Mouse (Mus musculus) liver (tissue): Measurements from ENCODE around the gene Unc13d.
"Not testable (repeated sequence)": the region's sequence is repeated elsewhere in the genome, so short reads cannot be mapped to it uniquely, and the experiment has no call there.

Experiments
- DNase-seq: peaks from one replicate; pipeline ENCODE4 v3.0.0-alpha.2; 2020; ENCODE audit warnings: mixed read lengths

Gene Unc13d

DNA sequence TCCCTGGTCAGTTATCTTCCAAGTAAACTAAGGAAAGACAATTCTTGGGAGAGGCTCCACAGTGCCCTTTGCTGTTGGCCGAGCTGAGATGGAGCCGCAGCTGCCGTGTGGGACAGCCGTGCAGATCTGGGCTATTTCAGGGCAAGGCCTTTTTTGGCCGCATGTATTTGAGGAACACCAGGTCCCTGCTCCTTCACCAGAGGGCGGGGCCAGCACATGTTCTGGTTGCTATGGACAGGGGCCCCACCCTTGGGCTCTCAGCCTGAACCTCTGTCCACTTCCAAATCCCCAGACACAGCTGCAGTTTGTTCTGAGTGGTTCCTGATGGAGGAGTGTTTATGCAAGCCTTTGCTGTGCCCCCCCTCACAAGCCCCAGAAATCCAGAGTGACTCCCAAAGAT lies 22.6 kb upstream of the Unc13d start:
- peak; percentile 44 for DNase-seq

DNA sequence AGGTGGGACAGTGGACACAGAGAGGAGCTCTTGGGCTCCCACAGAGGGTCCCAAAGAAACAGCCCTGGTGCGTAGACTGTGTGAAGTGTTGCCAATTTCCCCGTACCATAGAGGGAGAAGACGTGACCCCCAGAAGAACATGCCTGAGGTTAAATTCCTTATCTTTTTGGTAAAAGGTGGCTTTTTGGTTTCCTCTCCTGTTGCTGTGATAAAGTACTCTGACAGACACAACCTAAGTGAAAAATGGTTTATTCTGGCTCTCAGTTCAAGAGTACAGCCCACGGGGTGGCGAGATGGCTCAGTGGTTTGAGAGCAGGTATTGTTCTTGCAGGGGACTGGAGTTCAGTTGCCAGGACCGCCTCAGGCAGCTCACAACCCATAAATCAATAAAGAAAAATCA lies 21.7 kb upstream of the Unc13d start:
- DNase-seq: no peak

DNA sequence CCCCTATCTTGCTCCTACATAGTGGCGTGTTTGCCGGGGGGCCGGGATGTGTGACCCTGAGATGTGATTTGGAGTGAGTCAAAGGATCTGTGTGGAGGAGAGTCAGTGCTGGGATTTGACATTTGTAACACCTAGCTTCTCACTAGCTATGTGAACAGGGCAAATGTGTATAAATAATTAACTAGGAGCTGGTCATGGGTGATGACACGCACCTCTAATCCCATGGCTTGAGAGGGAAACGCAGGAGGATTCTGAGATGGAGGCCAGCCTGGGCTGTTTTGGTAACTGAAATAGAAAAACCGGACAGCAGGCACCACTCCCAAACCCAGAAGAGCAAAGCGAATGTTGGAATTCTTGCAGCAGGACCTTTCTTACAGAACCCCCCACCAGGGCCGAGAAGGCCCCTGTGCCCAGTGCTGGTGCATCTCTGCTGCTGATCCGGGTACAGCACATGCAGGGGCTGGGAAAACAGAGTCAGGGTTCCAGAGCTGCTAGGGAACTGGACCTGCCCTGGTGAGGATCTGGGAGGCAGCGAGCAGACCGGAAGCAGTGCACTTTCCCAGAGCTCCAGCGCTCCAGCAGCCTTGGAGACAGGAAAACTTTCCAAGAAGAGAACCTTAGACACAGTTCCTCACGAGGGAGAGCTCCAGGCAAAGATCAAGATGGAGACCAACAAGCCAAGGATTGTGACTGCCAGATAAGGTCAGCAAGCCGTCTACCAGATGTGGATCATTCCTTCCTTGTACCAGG lies 21.1 kb upstream of the Unc13d start:
- DNase-seq: no peak

DNA sequence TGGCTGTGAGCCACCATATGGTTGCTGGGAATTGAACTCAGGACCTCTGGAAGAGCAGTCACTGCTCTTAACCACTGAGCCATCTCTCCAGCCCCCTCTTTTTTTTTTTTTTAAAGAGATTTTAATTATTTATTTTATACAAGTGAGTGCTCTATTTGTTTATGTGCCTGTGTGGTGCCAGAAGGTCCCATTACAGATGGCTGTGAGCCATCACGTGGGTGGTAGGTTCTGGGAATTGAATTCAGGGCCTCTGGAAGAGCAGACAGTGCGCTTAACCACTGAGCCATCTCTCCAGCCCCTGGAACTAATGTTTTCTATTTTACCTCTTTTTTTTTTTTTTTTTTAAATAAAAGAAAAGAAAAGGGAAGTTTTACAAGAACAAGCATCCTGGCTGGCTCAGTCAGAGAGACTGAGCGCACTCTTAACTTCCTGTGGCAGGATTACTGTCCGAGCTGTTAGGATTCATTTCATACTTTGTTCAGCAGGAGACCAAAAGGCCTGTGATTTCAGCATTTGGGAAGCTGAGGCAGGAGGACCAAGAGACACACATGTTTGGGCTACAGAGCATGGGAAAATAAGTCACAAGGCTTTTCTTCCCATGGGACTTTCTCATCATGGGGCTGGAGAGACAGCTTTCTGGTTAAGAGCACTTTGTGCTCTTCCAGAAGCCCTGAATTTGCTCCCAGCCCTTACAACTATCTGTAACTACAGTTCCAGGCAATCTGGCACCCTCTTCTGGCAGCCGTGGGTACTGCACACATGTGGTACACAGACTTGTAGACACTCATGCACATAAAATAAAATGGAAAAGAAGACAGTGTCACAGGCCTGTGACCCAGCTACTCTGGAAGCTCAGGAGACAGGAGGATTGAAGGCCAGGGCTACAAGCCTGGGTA lies 18.7 kb upstream of the Unc13d start:
- peak; percentile 67 for DNase-seq

DNA sequence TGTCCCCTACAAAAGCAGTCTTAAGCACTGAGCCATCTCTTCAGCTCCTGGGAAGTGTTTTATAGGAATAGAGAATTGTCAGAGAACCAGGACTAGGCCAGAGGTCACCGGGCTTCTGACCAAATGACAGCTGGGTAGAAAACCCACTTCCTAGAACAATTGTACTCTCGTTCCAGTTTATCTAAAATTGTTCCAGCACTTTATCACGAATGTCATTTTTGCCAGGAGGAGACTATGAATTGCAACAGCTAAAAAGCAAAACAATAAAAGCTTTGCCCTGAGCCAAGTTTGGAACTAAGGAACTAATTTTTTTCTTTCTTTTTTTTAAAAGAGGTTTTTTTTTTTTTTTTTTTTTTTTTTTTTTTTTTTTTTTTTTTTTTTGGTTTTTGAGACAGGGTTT lies 17.8 kb upstream of the Unc13d start:
- DNase-seq: no peak

DNA sequence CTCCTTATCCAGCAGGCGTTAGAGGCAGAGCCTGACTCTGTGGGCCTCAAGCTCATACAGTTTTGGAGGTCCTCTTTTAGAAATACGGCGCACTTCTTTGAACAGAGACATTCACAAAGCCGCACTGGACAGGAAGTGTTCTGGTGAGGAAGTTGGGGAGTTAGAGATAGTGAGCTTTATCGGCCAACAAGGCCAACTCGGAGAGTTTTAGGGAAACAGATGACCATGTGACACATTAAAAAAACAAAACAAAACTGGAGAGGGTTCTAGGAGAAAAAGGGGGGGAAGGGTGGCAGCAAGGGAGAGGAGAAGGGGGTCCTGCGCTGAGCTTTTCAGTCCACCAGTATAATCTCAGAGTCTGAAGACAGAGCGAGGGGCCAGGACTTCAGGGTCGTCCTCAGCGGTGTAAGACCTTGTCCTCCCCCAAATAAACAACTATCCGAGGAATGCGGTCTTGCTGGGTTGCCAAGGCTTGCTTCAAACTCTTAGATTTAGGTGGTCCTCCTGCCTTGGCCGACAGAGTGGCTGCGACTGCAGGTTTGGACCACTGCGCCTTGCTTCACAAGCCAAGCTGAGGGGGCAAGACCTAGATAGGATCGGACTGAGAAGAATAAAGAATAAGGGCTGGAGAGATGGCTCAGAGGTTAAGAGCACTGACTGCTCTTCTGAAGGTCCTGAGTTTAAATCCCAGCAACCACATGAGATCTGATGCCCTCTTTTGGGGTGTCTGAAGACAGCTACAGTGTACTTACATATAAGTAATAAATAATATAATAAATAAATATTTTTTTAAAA lies 16.2 kb upstream of the Unc13d start:
- DNase-seq: peak; percentile 37

DNA sequence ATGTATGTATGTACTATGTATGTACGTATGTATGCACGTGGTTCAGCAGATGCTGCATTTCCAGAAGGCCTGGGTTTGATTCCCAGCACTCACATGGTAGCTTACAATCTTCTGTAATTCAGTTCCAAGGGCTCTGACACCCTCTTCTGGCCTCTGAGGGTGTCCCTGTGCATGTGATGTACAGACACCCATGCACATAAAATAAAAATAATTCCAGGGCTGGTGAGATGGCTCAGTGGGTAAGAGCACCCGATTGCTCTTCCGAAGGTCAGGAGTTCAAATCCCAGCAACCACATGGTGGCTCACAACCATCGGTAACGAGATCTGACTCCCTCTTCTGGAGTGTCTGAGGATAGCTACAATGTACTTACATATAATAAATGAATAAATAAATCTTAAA lies 15.2 kb upstream of the Unc13d start:
- not testable (repeated sequence) for DNase-seq

DNA sequence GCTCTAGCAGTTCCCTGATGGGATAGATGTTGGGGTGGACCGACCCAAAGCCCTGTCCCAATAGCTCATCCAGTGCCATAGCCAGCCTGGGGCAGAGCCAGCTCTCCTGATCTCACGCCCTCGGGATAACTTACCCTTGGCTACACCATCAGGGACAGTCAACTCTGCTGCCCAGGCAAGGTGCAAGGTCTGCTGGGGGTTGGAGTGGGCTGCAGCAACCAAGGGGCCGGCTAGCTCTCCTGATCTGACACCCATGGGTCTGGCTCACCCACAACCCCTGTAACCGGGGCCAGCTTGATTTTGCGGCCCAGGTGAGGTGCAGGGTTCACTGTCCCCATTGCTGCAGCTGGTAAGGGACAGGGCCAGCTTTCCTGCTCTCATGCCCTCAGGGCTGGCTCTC lies 13.8 kb upstream of the Unc13d start:
- DNase-seq: peak; percentile 3

DNA sequence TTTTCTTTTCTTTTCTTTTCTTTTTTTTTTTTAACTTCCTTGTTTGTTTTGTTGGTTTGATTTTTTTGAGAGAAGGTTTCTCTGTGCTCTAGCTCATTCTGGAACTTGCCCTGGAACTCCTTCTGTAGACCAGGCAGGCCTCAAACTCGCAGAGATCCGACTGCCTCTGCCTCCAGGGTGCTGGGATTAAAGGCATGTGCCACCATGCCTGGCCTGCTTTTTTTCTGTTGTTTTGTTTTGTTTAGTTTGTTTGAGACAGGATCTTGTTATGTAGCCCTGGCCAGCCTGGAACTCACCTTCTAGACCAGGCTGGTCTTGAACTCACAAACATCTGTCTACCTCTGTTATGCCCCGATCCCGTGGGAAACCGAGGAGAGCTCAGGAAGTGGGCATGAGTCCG lies 11.8 kb upstream of the Unc13d start:
- DNase-seq: no peak

DNA sequence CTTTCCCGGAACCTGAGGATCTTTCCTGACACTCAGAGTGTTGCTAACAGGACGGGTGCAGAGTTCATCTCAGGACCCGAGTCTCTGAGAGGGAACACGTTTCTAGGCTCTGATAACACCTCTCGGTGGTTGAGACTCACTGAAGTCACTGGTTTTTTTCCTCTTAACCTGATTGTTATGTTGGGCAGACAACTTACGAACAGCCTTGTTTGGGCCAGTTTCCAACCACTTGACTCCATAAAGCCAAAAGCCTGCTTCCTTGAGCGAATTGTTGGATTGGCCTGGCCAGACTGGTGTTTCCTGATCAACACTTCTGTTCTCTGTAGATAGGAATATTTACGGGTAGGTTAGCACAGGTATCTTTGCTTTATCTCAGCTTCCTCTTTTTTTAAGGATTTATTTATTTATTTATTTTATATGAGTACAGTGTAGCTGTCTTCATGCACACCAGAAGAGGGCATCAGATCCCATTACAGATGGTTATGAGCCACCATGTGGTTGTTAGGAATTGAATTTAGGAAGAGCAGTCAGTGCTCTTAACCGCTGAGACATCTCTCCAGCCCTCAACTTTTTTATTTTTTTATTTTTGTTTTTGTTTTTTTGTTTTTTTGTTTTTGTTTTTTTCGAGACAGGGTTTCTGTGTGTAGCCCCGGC lies 11.1 kb upstream of the Unc13d start:
- no peak for DNase-seq

DNA sequence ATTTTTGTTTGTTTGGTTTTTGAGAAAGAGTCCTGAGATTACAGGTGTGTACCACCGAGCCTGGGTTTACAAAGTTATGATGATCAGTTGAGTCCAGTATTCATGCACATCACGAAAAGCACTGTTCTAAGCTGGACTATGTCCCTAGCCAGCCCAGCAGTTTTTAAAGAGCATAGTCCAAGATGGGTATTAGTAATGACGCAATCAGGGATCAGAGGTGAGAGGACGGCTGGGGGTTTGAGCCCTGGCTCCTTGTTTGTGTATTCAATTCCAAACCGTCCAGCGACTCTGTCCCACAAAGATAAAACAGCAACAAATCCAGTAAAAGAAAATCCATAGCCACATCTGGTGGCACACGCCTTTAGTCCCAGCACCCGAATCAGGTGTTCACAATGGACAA lies 10.4 kb upstream of the Unc13d start:
- DNase-seq: no peak

DNA sequence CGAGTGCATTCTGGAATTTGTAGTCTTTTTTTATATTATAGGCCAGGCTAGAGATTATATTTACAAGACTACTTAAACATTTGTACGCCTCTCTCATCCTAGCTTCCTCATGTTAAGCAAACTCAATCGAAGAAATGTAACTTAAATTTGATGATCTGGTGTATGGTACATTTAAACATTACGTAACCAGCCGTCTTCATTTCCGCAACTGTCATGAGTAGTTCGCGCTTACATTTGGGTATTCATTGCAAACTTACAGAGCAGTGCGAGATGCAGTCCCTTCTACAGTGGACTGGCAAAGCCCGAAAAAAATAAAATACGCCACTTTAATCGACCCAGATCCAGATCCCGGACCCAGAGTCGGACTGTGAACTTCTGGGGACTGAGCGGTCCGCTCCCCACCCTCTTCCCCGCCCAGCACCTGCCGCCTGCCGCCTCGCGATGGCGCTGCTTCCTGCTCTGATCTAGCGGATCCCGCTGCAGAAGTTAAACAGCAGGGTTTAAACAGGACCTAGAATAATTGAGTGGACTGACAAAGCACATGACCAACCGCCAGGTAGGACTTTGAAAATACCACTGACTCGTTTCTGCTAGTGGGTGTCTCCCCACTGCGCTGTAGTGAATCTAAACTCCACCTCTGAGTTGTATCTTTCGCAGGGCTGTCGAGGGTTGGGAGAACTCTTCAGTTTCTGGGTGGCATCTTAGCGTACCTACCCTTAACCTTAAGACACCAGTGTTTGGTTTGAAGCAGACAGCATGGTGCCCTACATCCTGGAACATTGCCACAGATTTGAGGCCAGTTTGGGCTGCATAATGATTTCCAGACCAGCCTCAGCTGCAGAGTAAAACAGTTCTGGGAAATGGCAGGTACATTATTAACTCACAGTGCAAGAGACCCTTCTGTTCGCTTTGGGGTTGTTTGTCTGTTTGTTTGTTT lies 9.7 kb upstream of the Unc13d start:
- peak; percentile 93 for DNase-seq

DNA sequence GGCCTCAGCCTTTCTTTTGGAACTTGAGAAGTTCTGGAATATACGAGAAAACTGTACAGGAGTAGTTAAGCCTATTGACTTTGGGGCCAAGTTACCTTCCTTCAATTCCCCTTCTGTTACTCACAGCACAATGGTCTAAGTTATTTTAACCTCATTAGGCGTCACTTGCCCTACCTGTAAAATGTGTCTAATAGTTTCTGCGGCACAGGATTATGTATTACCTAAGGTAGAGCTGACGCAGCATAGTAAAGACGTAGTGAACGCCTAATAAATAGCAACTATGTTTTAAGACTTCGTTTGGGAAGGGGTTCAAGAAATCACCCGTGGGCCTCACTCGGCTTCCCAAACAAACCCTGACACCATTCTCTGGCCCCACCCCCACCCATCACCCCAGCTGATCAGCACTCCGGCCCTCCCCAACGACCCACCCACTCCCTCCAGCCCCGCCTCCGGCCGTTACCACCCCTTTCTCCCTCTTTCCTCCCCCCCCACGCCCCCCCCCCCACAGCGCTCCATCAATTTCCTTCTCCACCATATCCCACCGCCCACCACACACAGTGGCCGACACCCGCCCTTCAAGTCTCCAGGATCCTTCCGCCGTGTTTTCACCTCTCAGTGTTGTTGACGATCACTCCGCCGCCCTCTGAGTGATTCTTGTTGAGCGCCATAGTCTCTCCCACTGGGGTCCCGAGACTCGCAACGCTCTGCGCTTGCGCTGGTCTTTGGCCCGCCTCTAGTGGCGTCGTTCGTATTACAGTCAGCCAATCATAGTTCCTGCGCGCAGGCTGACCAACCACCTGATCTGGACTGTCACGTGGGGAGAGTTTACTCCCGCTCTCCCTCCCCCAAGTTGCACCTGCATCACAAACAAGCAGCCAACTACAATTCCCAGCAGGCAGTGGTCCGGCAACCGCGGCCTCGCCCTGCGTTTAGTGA lies 8.8 kb upstream of the Unc13d start, which contains the start of gene Wbp2:
Wbp2 (minus strand) TSS at position 738 of the 936 bp plus-strand sequence.
- peak; percentile 97 for DNase-seq

DNA sequence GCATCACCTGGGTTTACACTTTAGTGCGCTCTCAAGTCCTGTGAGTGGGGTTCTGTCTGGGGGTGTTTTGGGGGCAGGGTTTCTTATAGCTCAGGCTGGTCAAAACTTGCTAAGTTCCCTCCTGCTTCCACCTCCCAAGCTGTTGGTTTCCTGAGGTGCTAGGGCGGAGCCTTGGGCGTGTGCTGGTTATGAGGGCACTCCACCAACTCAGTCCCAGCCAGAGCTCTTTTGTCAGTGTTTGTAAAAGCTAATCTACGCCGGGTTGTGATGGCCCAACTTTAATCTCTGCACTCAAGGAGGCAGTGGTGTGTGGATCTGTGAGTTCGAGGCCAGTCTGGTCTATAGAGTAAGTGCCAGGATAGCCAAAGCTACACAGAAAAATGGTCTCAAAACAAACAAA lies 6.4 kb upstream of the Unc13d start:
- peak; percentile 75 for DNase-seq

DNA sequence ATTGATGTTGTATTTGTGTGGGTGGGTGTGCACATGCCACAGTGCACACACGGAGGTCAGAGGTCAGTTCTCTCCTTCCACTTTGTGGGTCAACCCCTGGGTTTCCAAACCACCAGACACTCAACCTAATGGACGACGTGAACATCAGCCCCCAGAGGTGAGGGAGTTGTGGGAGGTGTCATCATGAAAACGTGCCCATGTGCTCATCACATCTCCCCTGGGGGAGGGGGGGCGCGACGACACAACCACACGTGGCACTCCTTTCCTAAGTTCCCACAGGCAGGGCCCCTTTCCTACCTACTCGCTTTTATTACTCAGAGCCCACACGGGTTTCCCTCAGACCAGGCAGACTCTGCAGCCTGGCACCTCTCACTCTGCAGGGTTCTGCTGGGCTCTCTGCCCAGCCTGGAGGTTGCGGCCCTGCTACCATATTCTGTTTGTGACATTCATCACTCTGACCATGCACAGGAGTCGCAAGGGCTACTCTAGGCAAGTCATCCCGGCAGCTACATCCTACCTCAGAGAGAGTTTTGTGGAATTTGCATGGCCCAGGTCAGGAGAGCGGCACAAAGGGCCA lies 5.4 kb upstream of the Unc13d start:
- no peak for DNase-seq

DNA sequence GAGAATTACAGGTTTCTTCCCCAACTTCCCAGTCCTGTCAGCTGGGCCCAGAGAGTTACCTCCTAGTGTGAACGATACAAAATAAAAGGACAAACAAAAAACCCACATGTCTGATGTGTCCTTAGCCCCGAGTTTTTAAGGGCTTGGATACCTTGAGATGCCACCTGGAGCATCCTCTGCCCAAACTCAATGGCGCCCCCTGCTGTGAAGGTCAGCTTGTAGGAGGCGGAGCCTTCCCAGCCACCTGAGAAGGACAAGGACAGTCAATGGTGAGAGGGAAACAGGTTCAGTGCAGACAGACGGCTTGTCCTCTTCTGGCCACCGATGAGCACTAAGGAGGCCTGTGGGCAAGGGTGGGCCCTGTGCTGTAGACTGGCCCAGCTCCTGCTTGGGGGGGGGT lies 3.3 kb upstream of the Unc13d start:
- DNase-seq: peak; percentile 89

DNA sequence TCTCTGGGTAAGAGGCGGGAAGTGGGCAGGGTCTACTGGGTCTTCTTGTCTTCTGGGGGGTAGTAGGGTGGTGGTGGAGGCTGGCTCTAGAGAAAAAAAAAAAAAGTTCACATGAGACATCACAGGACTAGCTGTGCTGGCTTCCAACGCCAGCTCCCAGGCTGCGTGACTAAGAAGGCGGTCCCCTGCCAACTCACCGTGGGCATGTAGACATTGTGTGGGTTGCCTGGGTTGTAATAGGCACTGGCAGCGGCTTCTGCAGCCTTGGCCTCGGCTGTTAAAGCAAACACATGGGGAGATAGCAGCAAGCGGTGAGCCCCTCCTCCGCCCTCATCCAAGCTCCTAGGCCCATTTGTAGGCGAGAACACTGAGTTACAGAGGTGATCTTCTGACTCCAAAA lies 1.8 kb upstream of the Unc13d start:
- no peak for DNase-seq

DNA sequence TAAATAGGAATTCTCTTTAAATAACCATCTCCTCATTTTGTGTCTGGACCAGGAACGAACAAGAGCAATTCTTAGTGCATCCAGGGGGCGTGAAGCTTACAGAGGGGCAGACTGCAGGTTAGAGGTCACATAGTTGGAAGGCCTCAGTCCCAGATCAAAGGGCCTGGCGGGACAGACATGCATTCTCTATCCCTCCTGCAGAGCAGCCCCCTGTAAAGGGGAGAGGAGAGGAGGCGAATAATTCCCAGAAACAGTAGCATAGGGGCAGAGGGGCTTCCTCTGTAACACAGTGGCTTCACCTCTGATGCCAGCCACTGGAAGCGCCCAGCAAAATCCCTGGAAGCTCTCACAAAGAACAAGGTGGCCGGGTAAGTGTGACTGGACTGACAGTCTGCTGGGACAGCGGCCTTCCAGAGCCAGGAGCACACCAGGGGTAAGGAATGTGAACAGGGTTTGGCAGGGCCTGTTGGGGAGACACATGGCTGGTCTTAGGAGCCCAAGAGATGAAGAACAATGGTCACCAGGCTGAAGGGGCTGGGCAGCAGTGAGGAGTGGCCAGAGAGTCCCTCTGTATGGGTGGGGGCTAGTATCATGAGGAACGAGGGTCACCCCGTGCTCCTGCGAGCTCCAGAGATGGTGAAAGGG lies 1.0 kb upstream of the Unc13d start:
- DNase-seq: no peak

DNA sequence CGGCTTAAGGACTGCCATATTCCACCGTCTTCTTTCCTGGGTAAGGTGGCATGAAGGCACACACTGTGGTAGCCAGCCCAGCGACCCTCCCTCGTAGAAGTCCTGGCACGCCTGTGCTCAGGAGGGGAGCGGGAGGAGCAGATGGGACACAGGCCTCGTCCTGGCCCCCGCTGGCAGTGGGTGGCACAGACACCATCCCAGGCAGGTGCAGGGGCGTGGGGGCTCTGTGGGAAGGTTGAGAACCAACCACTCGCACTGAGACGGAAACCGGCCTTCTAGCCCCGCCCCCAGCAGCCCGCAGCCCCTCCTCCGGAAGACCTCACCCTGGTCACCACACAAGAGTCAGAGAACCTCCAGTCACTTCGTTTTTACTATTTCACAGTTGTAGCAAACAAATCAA lies 460 bp upstream of the Unc13d start:
- DNase-seq: peak; percentile 83
